In genomic region chr12:72694901-72695463, GRCm38 (mm10) we compare ENCODE assay signal across 12 mouse cellular contexts. TPM values are rescaled to one million over a fixed set of nuclear protein-coding genes. Genes with fewer than 3 reads are reported as not detected.
DNase-seq lines count a peak whose midpoint lies in the region; ATAC-seq lines count a peak whose summit lies in the region.
"Had no signal": no experiment of that assay in that cellular context is flagged by ENCODE, and none has a peak within 500 bp of the region (broad histone marks: within the 10 kb centered on the region; RNA-seq: fewer than 3 reads in every experiment).

No protein-coding gene starts in this region.

- H3K27me3 ChIP-seq in lung, embryonic 16.5 days (ENCODE audit: control insufficient read depth, insufficient read depth, low read depth, low read length): no peaks in the 10 kb centered on the region
- no peaks in the 10 kb centered on the region for H3K27me3 ChIP-seq in heart, embryonic 13.5 days (replicated peaks)
- H3K27me3 ChIP-seq in stomach, embryonic 14.5 days (ENCODE audit: control insufficient read depth, insufficient read depth, low read length): no peaks in the 10 kb centered on the region
- H3K27me3 ChIP-seq: embryonic facial prominence, embryonic 15.5 days had no signal

- 24% methylated on average over 9 of the region's 9 CpGs for WGBS in lung, embryonic 16.5 days
- WGBS in heart, embryonic 13.5 days: 27% methylated on average over 9 of the region's 9 CpGs
- 27% methylated on average over 9 of the region's 9 CpGs for WGBS in stomach, embryonic 14.5 days

- peak; percentile 69 for ATAC-seq in lung, embryonic 16.5 days (ENCODE audit: low read depth)
- ATAC-seq in heart, embryonic 13.5 days (ENCODE audit: extremely low read depth, insufficient number of reproducible peaks, low FRiP score, low TSS enrichment): no peak
- no peak; the same call in 1 of the 2 replicates for ATAC-seq in stomach, embryonic 14.5 days (ENCODE audit: insufficient number of reproducible peaks, insufficient read depth, low FRiP score, low read depth)

- H3K36me3 ChIP-seq in lung, embryonic 16.5 days (ENCODE audit: control insufficient read depth, insufficient read depth, low read length): no peaks in the 10 kb centered on the region
- no peaks in the 10 kb centered on the region for H3K36me3 ChIP-seq in heart, embryonic 13.5 days
- no peaks in the 10 kb centered on the region for H3K36me3 ChIP-seq in stomach, embryonic 14.5 days (ENCODE audit: control insufficient read depth, insufficient read depth, low read length)
- H3K36me3 ChIP-seq: embryonic facial prominence, embryonic 15.5 days had no signal

- peak overlapping the region; percentile 38; the same call in 1 of the 2 replicates for H3K4me2 ChIP-seq in lung, embryonic 16.5 days (ENCODE audit: low read depth, low read length)
- peak overlapping the region; percentile 53 for H3K4me2 ChIP-seq in heart, embryonic 13.5 days
- 0 out of 2 replicates have a peak overlapping the region, but pooled peaks have one; percentile 7 for H3K4me2 ChIP-seq in stomach, embryonic 14.5 days (replicated peaks; ENCODE audit: low read depth, low read length)

- no peak overlapping the region for H3K4me3 ChIP-seq in lung, embryonic 16.5 days (ENCODE audit: low read length)
- H3K4me3 ChIP-seq in heart, embryonic 13.5 days: no peak overlapping the region
- H3K4me3 ChIP-seq in stomach, embryonic 14.5 days (ENCODE audit: low read depth, low read length): no peak overlapping the region
- H3K4me3 ChIP-seq: embryonic facial prominence, embryonic 15.5 days had no signal

- no peak overlapping the region for H3K27ac ChIP-seq in lung, embryonic 16.5 days (ENCODE audit: low read length)
- no peak overlapping the region for H3K27ac ChIP-seq in heart, embryonic 13.5 days (replicated peaks)
- no peak overlapping the region for H3K27ac ChIP-seq in stomach, embryonic 14.5 days (ENCODE audit: low read length)
- H3K27ac ChIP-seq: embryonic facial prominence, embryonic 15.5 days had no signal

- no peak overlapping the region for H3K9ac ChIP-seq in lung, embryonic 16.5 days (ENCODE audit: low read length)
- H3K9ac ChIP-seq in heart, embryonic 13.5 days: peak overlapping the region; percentile 29; the same call in 1 of the 2 replicates
- no peak overlapping the region for H3K9ac ChIP-seq in stomach, embryonic 14.5 days (replicated peaks; ENCODE audit: low read depth, low read length)
- H3K9ac ChIP-seq: embryonic facial prominence, embryonic 15.5 days had no signal

- 0 out of 2 replicates have a peak, but pooled peaks cover 3% of the 10 kb centered on the region for H3K4me1 ChIP-seq in lung, embryonic 16.5 days (replicated peaks; ENCODE audit: control insufficient read depth, insufficient read depth, low read length)
- H3K4me1 ChIP-seq in heart, embryonic 13.5 days: peaks cover 6% of the 10 kb centered on the region; the same call in 1 of the 2 replicates
- no peaks in the 10 kb centered on the region for H3K4me1 ChIP-seq in stomach, embryonic 14.5 days (ENCODE audit: control insufficient read depth, insufficient read depth, low read length)
- H3K4me1 ChIP-seq: embryonic facial prominence, embryonic 15.5 days had no signal

- H3K9me3 ChIP-seq in lung, embryonic 16.5 days (ENCODE audit: control insufficient read depth, low read length): no peaks in the 10 kb centered on the region
- no peaks in the 10 kb centered on the region for H3K9me3 ChIP-seq in heart, embryonic 13.5 days
- no peaks in the 10 kb centered on the region for H3K9me3 ChIP-seq in stomach, embryonic 14.5 days (ENCODE audit: control insufficient read depth, low read depth, low read length)
- H3K9me3 ChIP-seq: embryonic facial prominence, embryonic 15.5 days had no signal

- peak; percentile 8 for DNase-seq in embryo, embryonic 10 days (ENCODE audit: low spot score)
- DNase-seq in embryo, embryonic 10.5 days (ENCODE audit: low spot score): no peak
- no peak for DNase-seq in lung, postnatal 25 days (ENCODE audit: low spot score)
- no peak for DNase-seq in layer of hippocampus, postnatal 14 days (ENCODE audit: low spot score in 2 of 2)
- no peak for DNase-seq in spleen, adult 18-20 months
- DNase-seq: layer of hippocampus, adult 9-11 months; thymus, postnatal 4 days had no signal

RNA-seq across cellular contexts. Expression of gene Dhrs7, which starts 30.3 kb away (rescaled TPM):
- polyA plus RNA-seq in lung, embryonic 16.5 days (2015; fragmentation: Nextera tagmentation; extraction: Ambion mirVana): 83.8 and 92.1 TPM in 2 replicates
- polyA plus RNA-seq in heart, embryonic 13.5 days (2015; fragmentation: Nextera tagmentation; extraction: Ambion mirVana): 53.1 and 58.7 TPM in 2 replicates
- polyA plus RNA-seq in stomach, embryonic 14.5 days (2014; fragmentation: Nextera tagmentation; extraction: Ambion mirVana): 16.1 and 21.9 TPM in 2 replicates
- total RNA-seq in layer of hippocampus, postnatal 14 days (2021): 10 to 100 TPM; 42.7 to 43.5 TPM

RNA-seq across cellular contexts. Expression of gene Gm4756, which starts 45.5 kb away (rescaled TPM):
- polyA plus RNA-seq in lung, embryonic 16.5 days (2015; fragmentation: Nextera tagmentation; extraction: Ambion mirVana): not detected in 2 replicates
- not detected in 2 replicates for polyA plus RNA-seq in heart, embryonic 13.5 days (2015; fragmentation: Nextera tagmentation; extraction: Ambion mirVana)
- polyA plus RNA-seq in stomach, embryonic 14.5 days (2014; fragmentation: Nextera tagmentation; extraction: Ambion mirVana): not detected in 2 replicates
- under 1 TPM in 1 of 2 experiments, not detected in 1; 0.55 TPM for total RNA-seq in layer of hippocampus, postnatal 14 days (2021)
- polyA plus RNA-seq: embryonic facial prominence, embryonic 15.5 days; neural tube, embryonic 11.5 days had no signal
